Comparison of ENCODE assay signal across 31 mouse cellular contexts in genomic region chrX:21586030-21586429, GRCm38 (mm10).
"Had no signal": no experiment of that assay in that cellular context is flagged by ENCODE, and none has a peak within 500 bp of the region (broad histone marks: within the 10 kb centered on the region; RNA-seq: fewer than 3 reads in every experiment).

No protein-coding gene starts in this region.

- H3K4me1 ChIP-seq: limb, embryonic 10.5 days; limb, embryonic 12.5 days; limb, embryonic 13.5 days; limb, embryonic 15.5 days; liver, embryonic 12.5 days; liver, embryonic 13.5 days; liver, embryonic 15.5 days; lung, embryonic 15.5 days; megakaryocyte, embryonic 14.5 days; midbrain, embryonic 10.5 days; midbrain, embryonic 12.5 days; midbrain, embryonic 15.5 days; neural tube, embryonic 12.5 days had no signal

- ATAC-seq: liver, embryonic 12.5 days; liver, postnatal 0 days; lung, postnatal 0 days; midbrain, embryonic 15.5 days; midbrain, embryonic 16.5 days had no signal

- H3K27me3 ChIP-seq: limb, embryonic 12.5 days; limb, embryonic 13.5 days; limb, embryonic 15.5 days; liver, embryonic 12.5 days; liver, embryonic 13.5 days; liver, embryonic 15.5 days; lung, embryonic 15.5 days; megakaryocyte, embryonic 14.5 days; midbrain, embryonic 12.5 days; midbrain, embryonic 15.5 days; neural tube, embryonic 12.5 days had no signal

- H3K4me3 ChIP-seq: limb, embryonic 10.5 days; limb, embryonic 12.5 days; limb, embryonic 13.5 days; limb, embryonic 15.5 days; liver, embryonic 12.5 days; liver, embryonic 13.5 days; liver, embryonic 15.5 days; lung, embryonic 15.5 days; megakaryocyte, embryonic 14.5 days; midbrain, embryonic 10.5 days; midbrain, embryonic 12.5 days; midbrain, embryonic 15.5 days; myocyte; neural tube, embryonic 12.5 days had no signal

- H3K9me3 ChIP-seq: limb, embryonic 10.5 days; limb, embryonic 12.5 days; limb, embryonic 13.5 days; limb, embryonic 15.5 days; liver, embryonic 12.5 days; liver, embryonic 13.5 days; liver, embryonic 15.5 days; lung, embryonic 15.5 days; megakaryocyte, embryonic 14.5 days; midbrain, embryonic 10.5 days; midbrain, embryonic 12.5 days; midbrain, embryonic 15.5 days; neural tube, embryonic 12.5 days had no signal

- H3K36me3 ChIP-seq: limb, embryonic 10.5 days; limb, embryonic 12.5 days; limb, embryonic 13.5 days; limb, embryonic 15.5 days; liver, embryonic 12.5 days; liver, embryonic 13.5 days; liver, embryonic 15.5 days; lung, embryonic 15.5 days; midbrain, embryonic 10.5 days; midbrain, embryonic 12.5 days; midbrain, embryonic 15.5 days; neural tube, embryonic 12.5 days had no signal

- H3K27ac ChIP-seq: limb, embryonic 10.5 days; limb, embryonic 12.5 days; limb, embryonic 13.5 days; limb, embryonic 15.5 days; liver, embryonic 12.5 days; liver, embryonic 13.5 days; liver, embryonic 14.5 days; liver, embryonic 15.5 days; lung, embryonic 15.5 days; macrophage; midbrain, embryonic 10.5 days; midbrain, embryonic 12.5 days; midbrain, embryonic 15.5 days; neural tube, embryonic 12.5 days had no signal

- H3K9ac ChIP-seq: limb, embryonic 12.5 days; limb, embryonic 13.5 days; limb, embryonic 15.5 days; liver, embryonic 12.5 days; liver, embryonic 13.5 days; liver, embryonic 14.5 days; liver, embryonic 15.5 days; liver, postnatal 0 days; lung, embryonic 14.5 days; lung, embryonic 15.5 days; midbrain, embryonic 12.5 days; midbrain, embryonic 15.5 days; neural tube, embryonic 12.5 days had no signal

- H3K4me2 ChIP-seq: limb, embryonic 12.5 days; limb, embryonic 13.5 days; limb, embryonic 15.5 days; liver, embryonic 11.5 days; liver, embryonic 12.5 days; liver, embryonic 13.5 days; liver, embryonic 15.5 days; lung, embryonic 14.5 days; lung, embryonic 15.5 days; midbrain, embryonic 11.5 days; midbrain, embryonic 12.5 days; midbrain, embryonic 15.5 days; neural tube, embryonic 12.5 days had no signal

- DNase-seq: left cerebral cortex, postnatal 4 days; liver; liver, embryonic 13.5 days; liver, postnatal 0 days; lung, adult 18-20 months; lung, adult 2 months; lung, embryonic 14.5 days; lung, postnatal 10 days; lung, postnatal 14 days; lung, postnatal 36 days; lung, postnatal 4 days; midbrain, embryonic 14.5 days had no signal
